In the genomic region with DNA sequence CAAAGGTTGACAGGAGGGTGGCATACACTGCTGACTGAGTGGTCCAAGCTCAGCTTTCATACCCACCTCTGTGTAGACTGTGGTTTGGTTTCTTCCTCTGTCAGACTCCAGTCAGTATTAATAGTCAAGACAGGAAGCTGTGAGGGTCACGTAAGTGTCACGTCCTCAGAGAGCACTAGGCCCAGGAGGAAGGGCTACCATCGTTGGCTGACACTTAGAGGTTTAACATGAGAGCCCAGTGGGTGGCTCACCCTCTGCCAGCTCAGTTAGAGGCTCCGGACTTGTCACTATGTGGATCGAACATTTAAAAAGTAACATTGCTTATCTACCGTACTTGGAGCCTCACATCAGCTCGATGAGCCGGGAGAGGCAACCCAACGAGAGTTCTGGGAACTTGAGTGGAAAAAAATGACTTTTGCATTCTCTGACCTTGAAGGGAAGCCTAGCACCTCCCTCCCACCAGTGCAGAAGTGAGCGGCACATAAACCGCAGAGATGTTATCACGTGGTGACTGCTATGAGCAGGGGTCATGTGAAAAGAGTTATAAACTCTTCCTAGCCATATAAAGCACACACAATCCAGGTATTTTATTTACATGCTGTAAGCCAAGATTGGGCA, we compare ENCODE assay signal across 13 mouse cellular contexts. TPM values are rescaled to one million over a fixed set of nuclear protein-coding genes. Genes with fewer than 3 reads are reported as not detected.
A peak's percentile ranks its signal among the peaks of the same experiment; 100 is the strongest.
DNase-seq lines count a peak whose midpoint lies in the region; ATAC-seq lines count a peak whose summit lies in the region.
"Had no signal": no experiment of that assay in that cellular context is flagged by ENCODE, and none has a peak within 500 bp of the region (broad histone marks: within the 10 kb centered on the region; RNA-seq: fewer than 3 reads in every experiment).

No protein-coding gene starts in this region.

- WGBS in heart, embryonic 11.5 days (ENCODE audit: insufficient replicate concordance), result 58% methylated on average over 12 of the region's 12 CpGs
- 87% methylated on average over 12 of the region's 12 CpGs for WGBS in midbrain, embryonic 15.5 days

- peaks cover 3% of the 10 kb centered on the region; the same call in 1 of the 2 replicates for H3K4me1 ChIP-seq in heart, embryonic 11.5 days (ENCODE audit: control insufficient read depth, insufficient read depth, low read length)
- no peaks in the 10 kb centered on the region for H3K4me1 ChIP-seq in midbrain, embryonic 15.5 days
- H3K4me1 ChIP-seq: liver, embryonic 13.5 days; midbrain, embryonic 13.5 days had no signal

- no peaks in the 10 kb centered on the region for H3K9me3 ChIP-seq in heart, embryonic 11.5 days (replicated peaks; ENCODE audit: control insufficient read depth, low read length)
- H3K9me3 ChIP-seq in midbrain, embryonic 15.5 days, result no peaks in the 10 kb centered on the region
- H3K9me3 ChIP-seq: liver, embryonic 13.5 days; midbrain, embryonic 13.5 days had no signal

- no peak overlapping the region for H3K4me3 ChIP-seq in heart, embryonic 11.5 days (ENCODE audit: low read depth, low read length)
- no peak overlapping the region for H3K4me3 ChIP-seq in midbrain, embryonic 15.5 days
- H3K4me3 ChIP-seq: liver, embryonic 13.5 days; midbrain, embryonic 13.5 days had no signal

- H3K4me2 ChIP-seq in heart, embryonic 11.5 days, result no peak overlapping the region
- no peak overlapping the region for H3K4me2 ChIP-seq in midbrain, embryonic 15.5 days
- H3K4me2 ChIP-seq: liver, embryonic 13.5 days; midbrain, embryonic 13.5 days had no signal

- no peaks in the 10 kb centered on the region for H3K36me3 ChIP-seq in heart, embryonic 11.5 days (ENCODE audit: control insufficient read depth, insufficient read depth, low read length)
- no peaks in the 10 kb centered on the region for H3K36me3 ChIP-seq in midbrain, embryonic 15.5 days (replicated peaks)
- H3K36me3 ChIP-seq: liver, embryonic 13.5 days; midbrain, embryonic 13.5 days had no signal

- no peaks in the 10 kb centered on the region for H3K27me3 ChIP-seq in heart, embryonic 11.5 days (ENCODE audit: control insufficient read depth, insufficient read depth, low read length)
- H3K27me3 ChIP-seq in midbrain, embryonic 15.5 days (replicated peaks), result no peaks in the 10 kb centered on the region
- H3K27me3 ChIP-seq: liver, embryonic 13.5 days; midbrain, embryonic 13.5 days had no signal

- DNase-seq in heart, adult 9 months (ENCODE audit: low spot score in 2 of 2), result peak; percentile 19 to 31
- peak; percentile 46 for DNase-seq in thymus, postnatal 0 days (ENCODE audit: low spot score)
- no peak for DNase-seq in thymus, postnatal 36 days
- DNase-seq in induced T-regulatory cell, adult 2 months (ENCODE audit: low read depth), result peak; percentile 64
- no peak for DNase-seq in left cerebral cortex, postnatal 10 days (ENCODE audit: extremely low spot score in 1 of 2, low spot score in 2 of 2)
- DNase-seq: cerebellum, adult 9-10 months; liver, embryonic 13.5 days had no signal

- intact Hi-C loops in left cerebral cortex, postnatal 10 days (cut with DNase I), result no loop called here

- ATAC-seq in heart, embryonic 11.5 days (replicated peaks; ENCODE audit: insufficient number of reproducible peaks, low FRiP score, low TSS enrichment), result no peak
- ATAC-seq in midbrain, embryonic 15.5 days (replicated peaks), result no peak
- ATAC-seq in frontal cortex, adult (ENCODE audit: low TSS enrichment), result no peak
- ATAC-seq: midbrain, embryonic 13.5 days had no signal

- H3K9ac ChIP-seq in heart, embryonic 11.5 days (ENCODE audit: low read depth, low read length), result no peak overlapping the region
- H3K9ac ChIP-seq in midbrain, embryonic 15.5 days, result no peak overlapping the region
- H3K9ac ChIP-seq: liver, embryonic 13.5 days; midbrain, embryonic 13.5 days had no signal

- no peak overlapping the region for H3K27ac ChIP-seq in heart, embryonic 11.5 days (ENCODE audit: low read depth, low read length)
- no peak overlapping the region for H3K27ac ChIP-seq in midbrain, embryonic 15.5 days
- H3K27ac ChIP-seq: liver, embryonic 13.5 days; midbrain, embryonic 13.5 days had no signal

RNA-seq across cellular contexts. Expression of gene Tmem273, which starts 1.5 kb away (rescaled TPM):
- polyA plus RNA-seq in heart, embryonic 11.5 days (2014; fragmentation: Nextera tagmentation; extraction: Ambion mirVana), result 0.44 and 0.63 TPM in 2 replicates
- polyA plus RNA-seq in thymus, postnatal 0 days (2015; fragmentation: Nextera tagmentation; extraction: Ambion mirVana), result 0.63 and 1.0 TPM in 2 replicates
- polyA plus RNA-seq in midbrain, embryonic 15.5 days (2015; fragmentation: Nextera tagmentation; extraction: Ambion mirVana), result 0.19 and 0.27 TPM in 2 replicates
- total RNA-seq in left cerebral cortex, postnatal 10 days (2021), result under 1 TPM; 0.24 to 0.47 TPM

RNA-seq across cellular contexts. Expression of gene Fam170b, which starts 49.5 kb away (rescaled TPM):
- not detected in 2 replicates for polyA plus RNA-seq in heart, embryonic 11.5 days (2014; fragmentation: Nextera tagmentation; extraction: Ambion mirVana)
- not detected in 2 replicates for polyA plus RNA-seq in thymus, postnatal 0 days (2015; fragmentation: Nextera tagmentation; extraction: Ambion mirVana)
- polyA plus RNA-seq in midbrain, embryonic 15.5 days (2015; fragmentation: Nextera tagmentation; extraction: Ambion mirVana), result not detected in 2 replicates
- not detected for total RNA-seq in left cerebral cortex, postnatal 10 days (2021)
- total RNA-seq: layer of hippocampus, postnatal 25 days had no signal
- polyA plus RNA-seq: embryonic facial prominence, embryonic 14.5 days; liver, embryonic 13.5 days; midbrain, embryonic 13.5 days had no signal

Comparison
In these comparisons a context has a peak if more than half of its experiments do, and no peak if none do; other contexts are left out.
1. DNase-seq: peak in heart, adult 9 months (2 of 2), thymus, postnatal 0 days (single experiment) and induced T-regulatory cell, adult 2 months (single experiment); none in thymus, postnatal 36 days (0 of 2) and left cerebral cortex, postnatal 10 days (0 of 2).